Mouse (Mus musculus): ENCODE results near the gene Hbq1a.

GRCm38 (mm10) chr11:32277736-32278457 is 22.0 kb upstream of the Hbq1a start:
- no peak for TF ChIP-seq CTCF (IDR thresholded peaks at IDR 0.05; ENCODE audit: low read depth)
- TF ChIP-seq EP300 (IDR thresholded peaks at IDR 0.05; ENCODE audit: low read depth) = no peak

Data from heart, postnatal 0 days (tissue).